14 mouse cellular contexts compared by ENCODE assay signal in the genomic region with DNA sequence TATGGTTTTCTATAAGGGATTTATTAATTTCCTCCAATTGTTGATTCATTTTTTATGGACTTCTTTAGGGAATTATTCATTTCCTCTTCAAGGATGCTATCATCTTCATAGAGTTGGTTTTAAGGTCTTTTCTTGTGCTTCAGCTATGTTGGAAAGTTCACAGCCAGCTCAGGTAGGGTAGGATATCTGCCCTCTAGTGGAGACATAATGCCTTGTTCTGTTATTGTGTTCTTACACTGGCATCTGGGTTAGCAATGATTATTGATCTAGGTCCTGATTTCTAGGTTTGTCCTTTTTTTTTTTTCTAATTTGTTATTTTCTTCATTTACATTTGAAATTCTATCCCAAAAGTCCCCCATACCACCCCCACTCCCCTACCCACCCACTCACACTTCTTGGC.
DNase-seq lines count a peak whose midpoint lies in the region; ATAC-seq and TF ChIP-seq lines count a peak whose summit lies in the region.
"Had no signal": no experiment of that assay in that cellular context is flagged by ENCODE, and none has a peak within 500 bp of the region (broad histone marks: within the 10 kb centered on the region; RNA-seq: fewer than 3 reads in every experiment).

No protein-coding gene starts in this region.

- no peaks in the 10 kb centered on the region for H3K79me2 ChIP-seq in MEL (ENCODE audit: control insufficient read depth, insufficient read depth, low read length, poor library complexity)

- no peak overlapping the region for H3K27ac ChIP-seq in hindbrain, postnatal 0 days
- H3K27ac ChIP-seq in hindbrain, embryonic 16.5 days (ENCODE audit: low read depth, low read length) = no peak overlapping the region
- H3K27ac ChIP-seq in lung, embryonic 14.5 days (ENCODE audit: low read depth) = no peak overlapping the region
- H3K27ac ChIP-seq in MEL (ENCODE audit: control insufficient read depth, low read depth, low read length) = no peak overlapping the region
- no peak overlapping the region for H3K27ac ChIP-seq in midbrain, embryonic 15.5 days
- H3K27ac ChIP-seq: heart, embryonic 13.5 days; liver, embryonic 15.5 days had no signal

- no peak for TF ChIP-seq EP300 in MEL (IDR thresholded peaks at IDR 0.05; ENCODE audit: low read depth in 1 of 2, low read length in 2 of 2)

- peak; percentile 36; the same call in 1 of the 2 replicates for TF ChIP-seq CTCF in hindbrain, postnatal 0 days (IDR thresholded peaks at IDR 0.05; ENCODE audit: low read depth)
- peak; percentile 56 for TF ChIP-seq CTCF in lung, embryonic 14.5 days (IDR thresholded peaks at IDR 0.05; ENCODE audit: low read depth)
- peak in 2 of 3 experiments; percentile 18 to 33; a peak in 3 of 6 replicates for TF ChIP-seq CTCF in MEL (IDR thresholded peaks at IDR 0.05 in 2 of 3, conservative IDR thresholded peaks at IDR 0.05 in 1 of 3; ENCODE audit: control insufficient read depth in 1 of 3, insufficient read depth in 1 of 3, low read depth in 2 of 3, low read length in 3 of 3, poor library complexity in 1 of 3, severe bottlenecking in 1 of 3)

- H3K4me1 ChIP-seq in hindbrain, postnatal 0 days (ENCODE audit: insufficient read depth, low read length) = no peaks in the 10 kb centered on the region
- no peaks in the 10 kb centered on the region for H3K4me1 ChIP-seq in hindbrain, embryonic 16.5 days (ENCODE audit: control insufficient read depth, insufficient read depth, low read depth, low read length)
- no peaks in the 10 kb centered on the region for H3K4me1 ChIP-seq in lung, embryonic 14.5 days (ENCODE audit: insufficient read depth)
- no peaks in the 10 kb centered on the region for H3K4me1 ChIP-seq in MEL (ENCODE audit: control insufficient read depth in 1 of 2, insufficient read depth in 2 of 2, low read length in 2 of 2)
- no peaks in the 10 kb centered on the region for H3K4me1 ChIP-seq in midbrain, embryonic 15.5 days
- H3K4me1 ChIP-seq: heart, embryonic 13.5 days; liver, embryonic 15.5 days had no signal

- H3K9ac ChIP-seq in hindbrain, postnatal 0 days (replicated peaks; ENCODE audit: low read length) = no peak overlapping the region
- no peak overlapping the region for H3K9ac ChIP-seq in hindbrain, embryonic 16.5 days (ENCODE audit: low read depth, low read length)
- H3K9ac ChIP-seq in lung, embryonic 14.5 days = no peak overlapping the region
- no peak overlapping the region for H3K9ac ChIP-seq in MEL (ENCODE audit: control insufficient read depth, low read depth, low read length, poor library complexity, severe bottlenecking)
- H3K9ac ChIP-seq in midbrain, embryonic 15.5 days = no peak overlapping the region
- H3K9ac ChIP-seq: heart, embryonic 13.5 days; liver, embryonic 15.5 days had no signal

- H3K4me2 ChIP-seq in hindbrain, postnatal 0 days (ENCODE audit: low read depth, low read length) = no peak overlapping the region
- no peak overlapping the region for H3K4me2 ChIP-seq in hindbrain, embryonic 16.5 days (ENCODE audit: low read length)
- H3K4me2 ChIP-seq in lung, embryonic 14.5 days = no peak overlapping the region
- no peak overlapping the region for H3K4me2 ChIP-seq in midbrain, embryonic 15.5 days
- H3K4me2 ChIP-seq: heart, embryonic 13.5 days; liver, embryonic 15.5 days had no signal

- H3K27me3 ChIP-seq in hindbrain, postnatal 0 days (ENCODE audit: insufficient read depth, low read length) = no peaks in the 10 kb centered on the region
- no peaks in the 10 kb centered on the region for H3K27me3 ChIP-seq in hindbrain, embryonic 16.5 days (replicated peaks; ENCODE audit: control insufficient read depth, insufficient read depth, low read length)
- no peaks in the 10 kb centered on the region for H3K27me3 ChIP-seq in lung, embryonic 14.5 days (ENCODE audit: insufficient read depth, low read length)
- no peaks in the 10 kb centered on the region for H3K27me3 ChIP-seq in MEL (ENCODE audit: control insufficient read depth in 1 of 2, insufficient read depth in 2 of 2, low read length in 2 of 2)
- H3K27me3 ChIP-seq in midbrain, embryonic 15.5 days (replicated peaks) = no peaks in the 10 kb centered on the region
- H3K27me3 ChIP-seq: heart, embryonic 13.5 days; liver, embryonic 15.5 days had no signal

- DNase-seq in hindbrain, postnatal 0 days (ENCODE audit: low spot score) = no peak
- peak; percentile 20 for DNase-seq in lung, embryonic 14.5 days
- no peak for DNase-seq in lung, postnatal 25 days (ENCODE audit: low spot score)
- DNase-seq in MEL (ENCODE audit: low read depth, low spot score) = peak; percentile 6
- DNase-seq in induced T-regulatory cell, adult 2 months (ENCODE audit: low read depth) = peak; percentile 25
- DNase-seq in natural killer cell, adult 2 months (ENCODE audit: low spot score in 2 of 2) = no peak
- DNase-seq: cerebellum, adult 11-12 months; gastrocnemius, postnatal 36 days; kidney, adult 8-10 months; thymus, adult 18-20 months had no signal

- H3K36me3 ChIP-seq in hindbrain, postnatal 0 days (ENCODE audit: insufficient read depth, low read length) = no peaks in the 10 kb centered on the region
- no peaks in the 10 kb centered on the region for H3K36me3 ChIP-seq in hindbrain, embryonic 16.5 days (ENCODE audit: control insufficient read depth, insufficient read depth, low read length)
- H3K36me3 ChIP-seq in lung, embryonic 14.5 days (ENCODE audit: insufficient read depth) = no peaks in the 10 kb centered on the region
- H3K36me3 ChIP-seq in MEL (ENCODE audit: control insufficient read depth in 1 of 2, insufficient read depth in 2 of 2, low read length in 2 of 2) = no peaks in the 10 kb centered on the region
- H3K36me3 ChIP-seq in midbrain, embryonic 15.5 days (replicated peaks) = no peaks in the 10 kb centered on the region
- H3K36me3 ChIP-seq: heart, embryonic 13.5 days; liver, embryonic 15.5 days had no signal

- peak; percentile 3 for TF ChIP-seq RAD21 in MEL (IDR thresholded peaks at IDR 0.05; ENCODE audit: low read depth, low read length)

- H3K4me3 ChIP-seq in hindbrain, postnatal 0 days (ENCODE audit: low read length) = no peak overlapping the region
- no peak overlapping the region for H3K4me3 ChIP-seq in hindbrain, embryonic 16.5 days (ENCODE audit: low read length)
- H3K4me3 ChIP-seq in lung, embryonic 14.5 days (ENCODE audit: low read depth, low read length) = no peak overlapping the region
- no peak overlapping the region for H3K4me3 ChIP-seq in MEL (ENCODE audit: control insufficient read depth in 1 of 2, insufficient read depth in 1 of 2, low read depth in 2 of 2, low read length in 2 of 2)
- H3K4me3 ChIP-seq in midbrain, embryonic 15.5 days = no peak overlapping the region
- H3K4me3 ChIP-seq: heart, embryonic 13.5 days; liver, embryonic 15.5 days had no signal

- no peaks in the 10 kb centered on the region for H3K9me3 ChIP-seq in hindbrain, postnatal 0 days (ENCODE audit: low read length)
- H3K9me3 ChIP-seq in hindbrain, embryonic 16.5 days (ENCODE audit: control insufficient read depth, low read length) = no peaks in the 10 kb centered on the region
- no peaks in the 10 kb centered on the region for H3K9me3 ChIP-seq in lung, embryonic 14.5 days (ENCODE audit: low read depth, low read length)
- H3K9me3 ChIP-seq in MEL (replicated peaks; ENCODE audit: insufficient read depth, low read length) = no peaks in the 10 kb centered on the region
- H3K9me3 ChIP-seq in midbrain, embryonic 15.5 days = no peaks in the 10 kb centered on the region
- H3K9me3 ChIP-seq: heart, embryonic 13.5 days; liver, embryonic 15.5 days had no signal

- no peak for ATAC-seq in hindbrain, postnatal 0 days
- ATAC-seq in hindbrain, embryonic 16.5 days = no peak
- ATAC-seq in lung, embryonic 14.5 days (ENCODE audit: insufficient read depth) = no peak
- no peak for ATAC-seq in midbrain, embryonic 15.5 days (replicated peaks)

- no peak for TF ChIP-seq POLR2A in MEL (IDR thresholded peaks at IDR 0.05; ENCODE audit: control insufficient read depth in 1 of 2, insufficient read depth in 1 of 2, low read depth in 1 of 2, low read length in 2 of 2, poor library complexity in 1 of 2)

TF ChIP-seq in MEL, 35 proteins besides CTCF, POLR2A, EP300 and RAD21:
- no peak for TF ChIP-seq MYB (IDR thresholded peaks at IDR 0.05; ENCODE audit: low read depth, low read length)
- peak; percentile 28; the same call in 1 of the 2 replicates for TF ChIP-seq SMC3 (IDR thresholded peaks at IDR 0.05; ENCODE audit: low read depth, low read length)

Comparison
In these comparisons a context has a peak if more than half of its experiments do, and no peak if none do; other contexts are left out.
1. DNase-seq: peak in lung, embryonic 14.5 days (single experiment), MEL (single experiment) and induced T-regulatory cell, adult 2 months (single experiment); none in hindbrain, postnatal 0 days (single experiment), lung, postnatal 25 days (single experiment) and natural killer cell, adult 2 months (0 of 2).
2. Peak in every context shown above with its lines, with median percentiles within 50 percentile points of each other: CTCF ChIP-seq.